In genomic region chr13:103183566-103183965, GRCm38 (mm10) we compare ENCODE assay signal across 14 mouse cellular contexts.
"Had no signal": no experiment of that assay in that cellular context is flagged by ENCODE, and none has a peak within 500 bp of the region (broad histone marks: within the 10 kb centered on the region; RNA-seq: fewer than 3 reads in every experiment).

No protein-coding gene starts in this region.

- H3K9ac ChIP-seq: liver, embryonic 13.5 days; liver, postnatal 0 days; midbrain, embryonic 12.5 days; neural tube, embryonic 13.5 days had no signal

- H3K4me3 ChIP-seq: left cerebral cortex, adult 2 months; liver, embryonic 13.5 days; midbrain, embryonic 12.5 days; neural tube, embryonic 13.5 days had no signal

- H3K4me1 ChIP-seq: liver, embryonic 13.5 days; midbrain, embryonic 12.5 days had no signal

- H3K36me3 ChIP-seq: liver, embryonic 13.5 days; midbrain, embryonic 12.5 days; neural tube, embryonic 13.5 days had no signal

- ATAC-seq: intestine, embryonic 16.5 days; liver, postnatal 0 days; midbrain, embryonic 16.5 days had no signal

- H3K9me3 ChIP-seq: liver, embryonic 13.5 days; midbrain, embryonic 12.5 days; neural tube, embryonic 13.5 days had no signal

- DNase-seq: kidney, adult 8-10 months; kidney, postnatal 25 days; liver; liver, embryonic 13.5 days; liver, postnatal 0 days; lung, postnatal 10 days; right cerebral cortex, postnatal 14 days; thymus, adult 2 months; thymus, postnatal 25 days had no signal

- H3K4me2 ChIP-seq: liver, embryonic 13.5 days; midbrain, embryonic 12.5 days; neural tube, embryonic 13.5 days had no signal

- H3K27ac ChIP-seq: left cerebral cortex, adult 2 months; liver, embryonic 13.5 days; midbrain, embryonic 12.5 days; neural tube, embryonic 13.5 days had no signal

- H3K27me3 ChIP-seq: liver, embryonic 13.5 days; midbrain, embryonic 12.5 days; neural tube, embryonic 13.5 days had no signal
